Mouse (Mus musculus) midbrain, embryonic 15.5 days (tissue): ENCODE results near the gene Cst6. TPM values are rescaled to one million over a fixed set of nuclear protein-coding genes. Genes with fewer than 3 reads are reported as not detected.

Experiments
- ATAC-seq: fragments of 200-750 bp; cut with Nextera tagmentation; replicated peaks from 2 replicates; pipeline ENCODE4 v1.8.0; 2017; ENCODE audit warnings: moderate TSS enrichment
- H3K27ac ChIP-seq: fragments of 300-500 bp; sonication (generic); 2 replicates; pipeline ENCODE4 v1.5.1; 2015; ENCODE audit warnings: mild to moderate bottlenecking, inconsistent platforms
- H3K27me3 ChIP-seq: fragments of 300-500 bp; sonication (generic); replicated peaks from 2 replicates; pipeline ENCODE4 v1.6.1; 2015; ENCODE audit warnings: inconsistent platforms
- H3K36me3 ChIP-seq: fragments of 300-500 bp; sonication (generic); replicated peaks from 2 replicates; pipeline ENCODE4 v1.6.1; 2015; ENCODE audit warnings: inconsistent platforms
- H3K4me1 ChIP-seq: fragments of 300-500 bp; sonication (generic); 2 replicates; pipeline ENCODE4 v1.6.1; 2015; ENCODE audit warnings: inconsistent platforms
- H3K4me2 ChIP-seq: fragments of 300-500 bp; sonication (generic); 2 replicates; pipeline ENCODE4 v1.6.1; 2015; ENCODE audit warnings: inconsistent platforms, mild to moderate bottlenecking, moderate library complexity
- H3K4me3 ChIP-seq: fragments of 300-500 bp; sonication (generic); 2 replicates; pipeline ENCODE4 v1.5.1; 2015; ENCODE audit warnings: mild to moderate bottlenecking, inconsistent platforms
- H3K9ac ChIP-seq: fragments of 300-500 bp; sonication (generic); 2 replicates; pipeline ENCODE4 v1.6.1; 2015; ENCODE audit warnings: mild to moderate bottlenecking, inconsistent platforms
- H3K9me3 ChIP-seq: fragments of 300-500 bp; sonication (generic); 2 replicates; pipeline ENCODE4 v1.6.1; 2016; ENCODE audit warnings: inconsistent platforms
- WGBS: fragments of 180-500 bp; shearing (Covaris S2); methylation state at CpG from one replicate; pipeline ENCODE4 v1.1.7; 2015; ENCODE audit warnings: mixed read lengths; 5-methylcytosine and 5-hydroxymethylcytosine counted together
- polyA plus RNA-seq: library from polyadenylated mRNA; unstranded; fragments of >200 nt; fragmentation: Nextera tagmentation; extraction: Ambion mirVana; gene quantifications from 2 replicates; pipeline ENCODE4 v1.2.1, GENCODE M21; 2015

The Cst6 gene
- polyA plus RNA-seq, 1 experiment from 2014 or later = 7.2 TPM

DNA sequence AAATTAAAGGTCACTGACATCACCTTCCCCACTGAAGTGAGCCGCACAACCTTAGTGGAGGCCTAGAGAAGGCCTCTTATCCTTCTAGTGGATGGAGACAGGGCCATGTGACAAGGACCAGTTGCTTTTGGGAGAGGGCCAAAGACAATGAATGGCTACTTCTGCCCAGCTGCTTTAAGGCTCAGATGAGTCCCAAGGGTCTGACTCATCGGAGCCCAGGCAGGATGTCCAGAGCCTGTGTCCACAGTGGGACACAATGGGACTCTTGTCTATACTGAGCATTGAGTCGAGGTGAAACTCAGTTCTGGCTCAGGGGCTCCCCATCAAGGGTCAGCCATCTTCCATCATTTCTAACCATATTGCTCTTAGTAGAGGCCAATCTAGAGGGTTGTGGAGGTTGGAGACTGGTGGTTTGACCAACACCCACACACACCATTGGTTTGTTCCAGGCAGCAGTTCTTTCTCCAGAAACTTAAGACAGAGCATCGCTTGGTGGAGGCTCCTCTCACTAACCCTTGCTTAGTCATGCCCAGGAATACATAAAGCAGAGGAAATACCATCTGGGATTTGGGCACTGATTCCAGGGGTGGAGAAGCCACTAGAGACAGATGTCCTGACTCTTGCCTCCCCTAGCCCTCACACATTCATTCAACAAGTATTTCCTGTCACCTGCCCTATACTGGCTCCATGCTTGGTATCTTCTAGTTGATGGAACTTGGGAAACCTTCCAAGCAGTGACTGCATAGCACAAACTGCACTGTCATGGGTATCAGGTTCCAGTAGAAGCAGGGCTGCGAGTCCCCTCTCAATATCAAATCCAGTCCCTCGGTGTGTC lies 3.9 kb downstream of the Cst6 start:
- Histone ChIP-seq H3K4me1 (peaks cover 10% of the 10 kb centered on the region), H3K36me3 (no peaks in the 10 kb centered on the region), H3K4me3 (no peak overlapping the region), H3K4me2 (no peak overlapping the region), H3K27me3 (no peaks in the 10 kb centered on the region), H3K9ac (no peak overlapping the region), H3K27ac (no peak overlapping the region), H3K9me3 (no peaks in the 10 kb centered on the region)
- 88% methylated on average over 6 of the region's 6 CpGs for WGBS
- ATAC-seq = no peak

GRCm38 (mm10) chr19:5341360-5341759 lies 8.0 kb downstream of the Cst6 start:
- Histone ChIP-seq H3K9ac (no peak overlapping the region), H3K27ac (no peak overlapping the region), H3K9me3 (no peaks in the 10 kb centered on the region), H3K36me3 (no peaks in the 10 kb centered on the region), H3K27me3 (no peaks in the 10 kb centered on the region), H3K4me1 (no peaks in the 10 kb centered on the region), H3K4me2 (no peak overlapping the region), H3K4me3 (no peak overlapping the region)
- WGBS = 90% methylated on average over 7 of the region's 7 CpGs
- ATAC-seq = no peak

GRCm38 (mm10) chr19:5337975-5338374 lies 11.4 kb downstream of the Cst6 start:
- Histone ChIP-seq H3K4me1 (no peaks in the 10 kb centered on the region), H3K9me3 (no peaks in the 10 kb centered on the region), H3K36me3 (no peaks in the 10 kb centered on the region), H3K4me2 (no peak overlapping the region), H3K27me3 (no peaks in the 10 kb centered on the region), H3K4me3 (no peak overlapping the region), H3K27ac (no peak overlapping the region), H3K9ac (no peak overlapping the region)
- ATAC-seq = no peak
- WGBS = 19% methylated on average over 5 of the region's 5 CpGs

DNA sequence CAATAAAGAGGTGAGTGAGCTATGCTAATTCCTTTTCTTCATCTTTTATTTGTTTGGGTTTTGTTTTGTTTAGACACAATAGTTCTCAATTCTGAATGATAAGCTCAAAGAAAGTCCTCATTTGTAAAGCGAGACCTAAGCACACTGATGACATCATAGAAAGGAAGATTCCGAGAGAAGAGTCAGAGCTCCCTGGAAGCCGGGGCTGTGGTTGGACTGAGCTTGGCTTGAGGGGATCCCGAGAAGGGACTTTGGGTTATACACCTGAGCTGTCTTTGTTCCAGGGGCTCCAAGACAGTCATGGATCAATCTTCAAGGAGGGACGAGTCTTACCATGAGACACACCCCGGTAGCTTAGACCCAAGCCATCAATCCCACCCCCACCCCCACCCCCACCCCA lies 13.9 kb downstream of the Cst6 start, which contains the start of gene Catsper1:
Gene Catsper1 (plus strand): TSS at position 301 of the 400 bp plus-strand sequence.
- H3K9me3 ChIP-seq = no peaks in the 10 kb centered on the region
- H3K27me3 ChIP-seq = no peaks in the 10 kb centered on the region
- 92% methylated on average over 6 of the region's 6 CpGs for WGBS
- no peak within 1 kb of the TSS for H3K4me2 ChIP-seq
- no peaks in the 10 kb centered on the region for H3K36me3 ChIP-seq
- no peak within 1 kb of the TSS for H3K9ac ChIP-seq
- no peak within 1 kb of the TSS for H3K27ac ChIP-seq
- H3K4me1 ChIP-seq = no peaks in the 10 kb centered on the region
- H3K4me3 ChIP-seq = no peak within 1 kb of the TSS
- no peak for ATAC-seq

DNA sequence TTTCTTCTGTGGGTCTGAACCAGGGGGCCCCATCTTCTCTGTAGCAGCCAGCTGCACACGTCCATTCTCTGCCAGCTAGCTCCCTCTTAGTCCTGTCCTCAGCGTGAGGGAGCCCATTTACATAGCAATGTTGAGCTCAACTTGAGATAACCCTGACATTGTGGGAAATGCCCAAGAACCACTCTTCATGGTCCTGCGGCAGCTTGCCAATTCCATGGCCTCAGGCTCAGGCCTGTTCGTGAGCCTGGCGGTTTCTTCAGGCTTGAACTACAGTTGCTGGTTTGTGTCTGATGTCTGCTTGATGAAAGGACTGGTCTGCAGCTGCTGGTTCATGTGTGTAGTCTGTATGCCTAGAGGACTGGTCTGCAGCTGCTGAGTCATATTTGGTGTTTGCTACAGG lies 14.6 kb downstream of the Cst6 start:
- H3K27ac ChIP-seq = no peak overlapping the region
- no peak for ATAC-seq
- no peak overlapping the region for H3K4me2 ChIP-seq
- no peaks in the 10 kb centered on the region for H3K36me3 ChIP-seq
- WGBS = 85% methylated on average over 5 of the region's 5 CpGs
- H3K4me1 ChIP-seq = no peaks in the 10 kb centered on the region
- no peak overlapping the region for H3K9ac ChIP-seq
- no peaks in the 10 kb centered on the region for H3K27me3 ChIP-seq
- H3K9me3 ChIP-seq = no peaks in the 10 kb centered on the region
- no peak overlapping the region for H3K4me3 ChIP-seq

DNA sequence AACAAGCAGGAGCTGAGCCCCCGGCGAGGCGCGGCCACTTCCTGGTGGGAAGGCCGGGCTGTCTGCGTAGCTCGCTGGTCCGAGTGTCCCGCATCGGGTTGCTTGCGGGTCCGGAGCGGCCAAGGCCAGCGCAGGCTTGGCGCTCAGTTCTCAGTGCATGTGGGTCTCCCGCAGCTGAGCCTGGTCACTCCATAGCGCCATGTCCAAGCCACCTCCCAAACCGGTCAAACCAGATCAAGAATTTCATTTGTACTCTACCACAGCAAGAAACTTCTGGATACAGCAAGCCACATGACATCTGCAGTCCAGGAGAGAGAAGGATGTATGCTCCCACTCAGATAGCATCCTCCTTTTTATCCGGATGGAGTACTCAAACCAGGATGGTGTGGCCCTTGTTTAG lies 21.4 kb downstream of the Cst6 start:
- ATAC-seq = no peak
- Histone ChIP-seq H3K27ac (no peak overlapping the region), H3K4me3 (no peak overlapping the region), H3K4me2 (no peak overlapping the region), H3K27me3 (no peaks in the 10 kb centered on the region), H3K36me3 (no peaks in the 10 kb centered on the region), H3K9ac (no peak overlapping the region), H3K9me3 (no peaks in the 10 kb centered on the region), H3K4me1 (no peaks in the 10 kb centered on the region)
- WGBS = 81% methylated on average over 19 of the region's 19 CpGs

DNA sequence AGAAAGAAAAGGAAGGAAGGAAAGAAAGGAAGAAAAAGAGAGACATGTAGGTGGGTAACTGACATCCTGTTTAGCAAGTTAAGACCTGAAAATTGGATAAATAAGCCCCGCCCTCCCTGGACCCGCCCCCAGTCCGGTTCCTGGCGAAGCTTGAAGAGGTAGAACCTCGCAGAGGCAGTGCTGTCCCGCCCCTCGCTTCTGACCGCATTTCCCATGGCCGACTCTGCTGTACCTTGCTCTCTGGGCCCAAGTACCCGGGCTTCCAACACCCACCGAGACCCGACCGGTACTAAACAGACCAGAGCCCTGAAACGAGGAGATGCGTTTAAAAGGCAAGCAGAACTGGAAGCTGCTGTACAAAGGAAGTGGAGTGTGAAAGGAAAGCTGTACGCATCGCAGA lies 25.6 kb downstream of the Cst6 start:
- Histone ChIP-seq H3K27me3 (no peaks in the 10 kb centered on the region), H3K4me1 (no peaks in the 10 kb centered on the region), H3K9me3 (no peaks in the 10 kb centered on the region), H3K9ac (no peak overlapping the region), H3K4me2 (no peak overlapping the region), H3K36me3 (no peaks in the 10 kb centered on the region), H3K4me3 (no peak overlapping the region), H3K27ac (no peak overlapping the region)
- 58% methylated on average over 17 of the region's 17 CpGs for WGBS
- no peak for ATAC-seq

DNA sequence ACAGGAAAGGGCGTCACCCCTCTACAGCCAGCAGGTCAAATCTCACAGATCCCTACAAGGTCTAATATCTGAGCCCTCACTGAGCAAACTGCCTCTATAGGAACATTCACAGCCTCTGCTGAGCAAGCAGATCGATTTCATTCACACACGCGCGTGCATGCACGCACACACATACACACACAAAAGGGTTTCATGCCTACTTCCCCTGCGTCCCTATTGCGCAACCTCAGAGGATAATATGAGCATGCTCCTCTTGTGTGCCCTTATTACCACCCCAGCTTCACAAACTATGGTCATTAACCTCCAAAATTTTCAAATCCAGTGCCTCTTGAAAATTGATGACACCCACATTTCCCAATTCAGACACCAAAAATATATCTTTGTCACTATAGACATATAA lies 36.2 kb downstream of the Cst6 start:
- no peaks in the 10 kb centered on the region for H3K4me1 ChIP-seq
- no peak overlapping the region for H3K9ac ChIP-seq
- WGBS = 91% methylated on average over 8 of the region's 8 CpGs
- no peaks in the 10 kb centered on the region for H3K36me3 ChIP-seq
- H3K27me3 ChIP-seq = no peaks in the 10 kb centered on the region
- no peak overlapping the region for H3K27ac ChIP-seq
- no peaks in the 10 kb centered on the region for H3K9me3 ChIP-seq
- H3K4me3 ChIP-seq = no peak overlapping the region
- ATAC-seq = no peak
- no peak overlapping the region for H3K4me2 ChIP-seq

GRCm38 (mm10) chr19:5309025-5309424 lies 40.3 kb downstream of the Cst6 start:
- Histone ChIP-seq H3K9me3 (no peaks in the 10 kb centered on the region), H3K4me2 (no peak overlapping the region), H3K4me1 (no peaks in the 10 kb centered on the region), H3K4me3 (no peak overlapping the region), H3K27ac (no peak overlapping the region), H3K36me3 (peaks cover 30% of the 10 kb centered on the region), H3K9ac (no peak overlapping the region), H3K27me3 (no peaks in the 10 kb centered on the region)
- ATAC-seq = no peak
- WGBS = 83% methylated on average over 7 of the region's 7 CpGs

DNA sequence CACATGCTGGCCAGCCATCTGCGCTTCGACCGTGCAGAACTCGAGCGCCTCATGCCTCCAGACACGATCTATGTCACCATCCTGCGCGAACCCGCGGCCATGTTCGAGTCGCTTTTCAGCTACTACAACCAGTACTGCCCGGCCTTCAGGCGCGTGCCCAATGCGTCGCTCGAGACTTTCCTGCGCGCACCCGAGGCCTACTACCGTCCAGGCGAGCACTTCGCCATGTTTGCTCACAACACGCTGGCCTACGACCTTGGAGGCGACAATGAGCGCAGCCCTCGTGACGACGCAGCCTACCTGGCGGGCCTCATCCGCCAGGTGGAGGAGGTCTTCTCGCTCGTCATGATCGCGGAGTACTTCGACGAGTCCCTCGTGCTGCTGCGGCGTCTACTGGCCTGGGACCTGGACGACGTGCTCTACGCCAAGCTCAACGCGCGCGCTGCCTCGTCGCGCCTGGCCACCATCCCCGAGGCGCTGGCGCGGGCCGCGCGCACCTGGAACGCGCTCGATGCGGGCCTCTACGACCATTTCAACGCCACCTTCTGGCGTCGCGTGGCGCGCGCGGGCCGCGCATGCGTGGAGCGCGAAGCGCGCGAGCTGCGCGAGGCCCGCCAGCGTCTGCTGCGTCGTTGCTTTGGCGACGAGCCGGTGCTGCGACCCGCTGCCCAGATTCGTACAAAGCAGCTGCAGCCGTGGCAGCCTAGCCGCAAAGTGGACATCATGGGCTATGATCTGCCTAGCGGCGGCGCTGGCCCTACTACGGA lies 42.2 kb downstream of the Cst6 start:
- ATAC-seq = no peak
- 54% methylated on average over 98 of the region's 98 CpGs for WGBS
- Histone ChIP-seq H3K9me3 (no peaks in the 10 kb centered on the region), H3K27me3 (no peaks in the 10 kb centered on the region), H3K36me3 (peaks cover 42% of the 10 kb centered on the region), H3K27ac (no peak overlapping the region), H3K4me3 (no peak overlapping the region), H3K9ac (no peak overlapping the region), H3K4me2 (peak overlapping the region; percentile 10; the same call in 1 of the 2 replicates), H3K4me1 (no peaks in the 10 kb centered on the region)

- Histone ChIP-seq H3K9ac (no peak overlapping the region), H3K9me3 (no peaks in the 10 kb centered on the region), H3K4me2 (no peak overlapping the region), H3K36me3 (peaks cover 42% of the 10 kb centered on the region), H3K4me1 (no peaks in the 10 kb centered on the region), H3K27ac (no peak overlapping the region), H3K4me3 (no peak overlapping the region), H3K27me3 (no peaks in the 10 kb centered on the region)
- 83% methylated on average over 6 of the region's 6 CpGs for WGBS
- no peak for ATAC-seq
Measured at GRCm38 (mm10) chr19:5306279-5306678, 43.1 kb downstream of the Cst6 start.

DNA sequence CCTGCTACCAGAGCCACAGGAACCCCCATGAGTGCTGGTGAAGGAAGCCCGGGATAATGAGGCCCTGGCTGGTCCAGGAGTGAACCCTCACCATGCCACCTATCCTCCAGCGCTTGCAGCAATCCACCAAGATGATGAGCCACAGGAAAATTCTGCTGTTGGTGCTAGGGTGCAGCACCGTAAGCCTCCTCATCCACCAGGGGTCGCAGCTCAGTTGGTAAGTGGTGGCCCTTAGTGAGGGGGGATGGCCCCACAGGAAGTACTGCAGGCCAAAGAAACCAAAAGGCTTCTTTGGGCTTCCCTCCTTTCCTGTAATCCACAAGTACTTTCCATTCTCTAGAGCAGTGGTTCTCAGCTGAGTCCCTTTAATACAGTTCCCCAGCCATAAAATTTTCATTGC lies 46.9 kb downstream of the Cst6 start:
- no peak overlapping the region for H3K4me3 ChIP-seq
- H3K9me3 ChIP-seq = no peaks in the 10 kb centered on the region
- H3K36me3 ChIP-seq = peaks cover 36% of the 10 kb centered on the region
- peaks cover 25% of the 10 kb centered on the region for H3K4me1 ChIP-seq
- no peak for ATAC-seq
- H3K27ac ChIP-seq = no peak overlapping the region
- 23% methylated on average over 4 of the region's 4 CpGs for WGBS
- H3K27me3 ChIP-seq = no peaks in the 10 kb centered on the region
- no peak overlapping the region for H3K9ac ChIP-seq
- H3K4me2 ChIP-seq = no peak overlapping the region
